Mouse (Mus musculus) heart, embryonic 11.5 days (tissue): ENCODE data around the gene Slc51a. TPM values are rescaled to one million over a fixed set of nuclear protein-coding genes. Genes with fewer than 3 reads are reported as not detected.

Experiments
- polyA plus RNA-seq: library from polyadenylated mRNA; unstranded; fragments of >200 nt; fragmentation: Nextera tagmentation; extraction: Ambion mirVana; gene quantifications from 2 replicates; pipeline ENCODE4 v1.2.1, GENCODE M21; 2014

Slc51a gene
- polyA plus RNA-seq, 1 experiment from 2014 or later, result 3.2 TPM

Other genes starting within 250 kb of the Slc51a start
- 11.2 and 12.4 TPM in 2 replicates for gene Fbxo45, start 240.7 kb downstream of the Slc51a start, polyA plus RNA-seq
- gene Wdr53, start 240.7 kb downstream of the Slc51a start, polyA plus RNA-seq, result 11.1 and 14.3 TPM in 2 replicates
- not detected in 2 replicates for gene Smco1, start 216.4 kb downstream of the Slc51a start, polyA plus RNA-seq
- 17.3 and 18.7 TPM in 2 replicates for gene Rnf168, start 210.4 kb downstream of the Slc51a start, polyA plus RNA-seq
- 21.0 and 22.2 TPM in 2 replicates for gene Ubxn7, start 155.6 kb downstream of the Slc51a start, polyA plus RNA-seq
- gene Tm4sf19, start 87.4 kb downstream of the Slc51a start, polyA plus RNA-seq, result not detected in 2 replicates
- 25.4 and 26.0 TPM in 2 replicates for gene Tctex1d2, start 68.2 kb downstream of the Slc51a start, polyA plus RNA-seq
- 38.0 and 41.8 TPM in 2 replicates for gene Pcyt1a, start 57.0 kb downstream of the Slc51a start, polyA plus RNA-seq
- gene Zdhhc19, start 8.4 kb upstream of the Slc51a start, polyA plus RNA-seq, result 0.27 TPM in 1 of 2 replicates, not detected in the other
- 66.7 and 69.2 TPM in 2 replicates for gene Tfrc, start 121.0 kb upstream of the Slc51a start, polyA plus RNA-seq
- gene Tnk2, start 156.0 kb upstream of the Slc51a start, polyA plus RNA-seq, result 6.9 and 7.8 TPM in 2 replicates
- gene Muc4, start 248.0 kb upstream of the Slc51a start, polyA plus RNA-seq, result 0.13 and 0.44 TPM in 2 replicates